Mouse (Mus musculus) G1E (cell line): ENCODE data around the gene Olfr1466. TPM values are rescaled to one million over a fixed set of nuclear protein-coding genes. Genes with fewer than 3 reads are reported as not detected.

ENCODE experiments used
- ATAC-seq: 2 replicates; pipeline ENCODE4 v1.8.0; 2016; ENCODE audit warnings: mild to moderate bottlenecking; ENCODE audit not compliant: insufficient number of reproducible peaks, poor library complexity, low FRiP score, severe bottlenecking; ENCODE audit errors: extremely low read depth
- DNase-seq: peaks from one replicate; pipeline ENCODE4 v3.0.0; 2012; ENCODE audit warnings: low spot score
- H3K27me3 ChIP-seq: 2 replicates; pipeline ENCODE4 v1.6.1; 2012; ENCODE audit warnings: mild to moderate bottlenecking, low read length, inconsistent platforms; ENCODE audit not compliant: insufficient read depth
- H3K36me3 ChIP-seq: replicated peaks from 2 replicates; pipeline ENCODE3; 2012; ENCODE audit warnings: mild to moderate bottlenecking, inconsistent platforms
- H3K4me1 ChIP-seq: 2 replicates; pipeline ENCODE4 v1.6.1; 2012; ENCODE audit warnings: low read depth, low read length, inconsistent platforms, mixed read lengths; ENCODE audit not compliant: insufficient read depth
- H3K4me3 ChIP-seq: 2 replicates; pipeline ENCODE4 v1.5.1; 2012; ENCODE audit warnings: low read depth, mild to moderate bottlenecking, inconsistent platforms, low read length, moderate library complexity, mixed read lengths
- H3K9me3 ChIP-seq: replicated peaks from 2 replicates; pipeline ENCODE4 v1.6.1; 2012; ENCODE audit warnings: inconsistent platforms
- CTCF ChIP-seq: IDR thresholded peaks from 2 replicates; pipeline ENCODE4 v1.5.1; 2012; ENCODE audit warnings: low read depth, low read length, inconsistent platforms, mixed read lengths
- GATA1 ChIP-seq: IDR thresholded peaks from 2 replicates; pipeline ENCODE4 v1.6.1; 2012; ENCODE audit warnings: borderline replicate concordance, low read length, inconsistent platforms, mixed read lengths
- GATA2 ChIP-seq: IDR thresholded peaks from 2 replicates; pipeline ENCODE4 v1.6.1; 2012; ENCODE audit warnings: low read depth, low read length, inconsistent platforms, borderline replicate concordance
- POLR2AphosphoS5 ChIP-seq: IDR thresholded peaks from 2 replicates; pipeline ENCODE4 v1.6.1; 2012; ENCODE audit warnings: low read depth, low read length, inconsistent platforms; ENCODE audit not compliant: insufficient replicate concordance
- TAL1 ChIP-seq: conservative IDR thresholded peaks from 2 replicates; pipeline ENCODE4 v1.6.1; 2012; ENCODE audit warnings: low read depth, low read length, inconsistent platforms, mixed read lengths
- polyA plus RNA-seq: library from polyadenylated mRNA; stranded (reverse); fragments of >175 nt; gene quantifications from 2 replicates; pipeline ENCODE4 v1.2.3, GENCODE M21; 2012
- total RNA-seq, 2 experiments: library from RNA; stranded (forward) in 1 of 2; stranded (reverse) in 1 of 2; fragments of 200-1000 nt in 1 of 2; fragments of >200 nt in 1 of 2; fragmentation: Nextera tagmentation in 1 of 2; gene quantifications; 2 replicates each; pipeline ENCODE4 v1.2.3; 2014 to 2017

The Olfr1466 gene
- total RNA-seq (2014; fragmentation: Nextera tagmentation) (not detected in 2 replicates), total RNA-seq (2017) (0.33 TPM in 1 of 2 replicates, not detected in the other), polyA plus RNA-seq (not detected in 2 replicates)

GRCm38 (mm10) chr19:13338562-13338961 lies at the start of gene Olfr1466:
Olfr1466 (plus strand) TSS chr19:13338862.
- DNase-seq: no peak
- no peak for ATAC-seq
- H3K4me3 ChIP-seq: no peak within 1 kb of the TSS
- H3K4me1 ChIP-seq: no peaks in the 10 kb centered on the region
- no peaks in the 10 kb centered on the region; the same call in 1 of the 2 replicates for H3K9me3 ChIP-seq
- H3K27me3 ChIP-seq: no peaks in the 10 kb centered on the region
- no peaks in the 10 kb centered on the region for H3K36me3 ChIP-seq
- TF ChIP-seq GATA2 (no peak), POLR2AphosphoS5 (no peak), GATA1 (no peak), CTCF (no peak), TAL1 (no peak)

DNA sequence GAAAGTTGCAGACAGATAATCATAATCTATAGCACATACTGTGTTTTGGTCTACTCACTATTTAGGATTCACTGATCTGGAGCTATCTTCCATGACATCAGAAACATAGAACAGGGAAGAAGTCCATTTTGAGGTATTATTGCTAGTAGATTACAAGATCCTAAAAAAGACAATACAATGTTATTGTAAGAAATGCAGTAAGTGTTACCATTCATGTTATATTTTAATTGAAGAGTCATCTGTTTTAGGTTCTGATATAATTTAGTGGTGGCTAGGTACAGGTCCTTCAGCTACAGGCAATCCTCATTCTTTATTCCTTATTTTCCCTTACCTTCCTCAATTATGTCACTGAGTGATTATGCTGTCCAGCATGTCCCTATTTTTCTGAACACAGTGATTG lies 23.2 kb upstream of the Olfr1466 start, which contains the start of gene Olfr1465:
Olfr1465 (minus strand) TSS at position 101 of the 400 bp plus-strand sequence.
- TF ChIP-seq TAL1 (no peak), GATA2 (no peak), CTCF (no peak), GATA1 (no peak), POLR2AphosphoS5 (no peak)
- Histone ChIP-seq H3K36me3 (no peaks in the 10 kb centered on the region), H3K9me3 (no peaks in the 10 kb centered on the region), H3K27me3 (no peaks in the 10 kb centered on the region), H3K4me1 (no peaks in the 10 kb centered on the region), H3K4me3 (no peak within 1 kb of the TSS)
- no peak for ATAC-seq
- no peak for DNase-seq

DNA sequence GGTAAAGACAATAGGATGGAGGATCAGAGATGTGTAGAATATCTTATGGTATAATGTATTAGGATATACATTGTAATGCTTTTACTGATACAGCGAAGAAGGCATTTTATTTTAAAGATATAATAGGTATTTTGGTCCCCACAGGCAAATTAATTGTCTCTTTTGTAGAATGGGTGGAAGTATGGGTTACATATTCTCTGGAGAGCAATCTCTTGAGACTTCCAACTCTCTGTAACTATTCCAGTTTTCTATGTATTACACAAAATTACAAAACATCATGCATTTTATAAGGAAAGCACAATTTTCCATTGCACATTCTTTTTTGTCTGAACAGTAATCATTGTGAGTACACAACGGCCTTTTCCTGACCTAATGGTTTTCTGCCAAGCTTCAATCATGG lies 23.3 kb downstream of the Olfr1466 start, which contains the start of gene Olfr1467:
Olfr1467 (plus strand) TSS at position 301 of the 400 bp plus-strand sequence.
- no peaks in the 10 kb centered on the region for H3K36me3 ChIP-seq
- no peaks in the 10 kb centered on the region for H3K27me3 ChIP-seq
- no peaks in the 10 kb centered on the region for H3K4me1 ChIP-seq
- no peak within 1 kb of the TSS for H3K4me3 ChIP-seq
- H3K9me3 ChIP-seq: no peaks in the 10 kb centered on the region; the same call in 1 of the 2 replicates
- TF ChIP-seq POLR2AphosphoS5 (no peak), GATA1 (no peak), GATA2 (no peak), TAL1 (no peak), CTCF (no peak)
- ATAC-seq (no peak), DNase-seq (no peak)

Other genes with a start within 250 kb of the Olfr1466 start
- not detected in 2 replicates for gene Olfr1457, start 241.0 kb upstream of the Olfr1466 start, total RNA-seq (2014; fragmentation: Nextera tagmentation)
- gene Olfr1457, start 241.0 kb upstream of the Olfr1466 start, total RNA-seq (2017): 0.12 TPM in 1 of 2 replicates, not detected in the other
- gene Olfr1457, start 241.0 kb upstream of the Olfr1466 start, polyA plus RNA-seq: not detected in 2 replicates
- gene Olfr1458, start 232.1 kb upstream of the Olfr1466 start, total RNA-seq (2014; fragmentation: Nextera tagmentation): not detected in 2 replicates
- gene Olfr1458, start 232.1 kb upstream of the Olfr1466 start, total RNA-seq (2017): not detected in 2 replicates
- not detected in 2 replicates for gene Olfr1458, start 232.1 kb upstream of the Olfr1466 start, polyA plus RNA-seq
- not detected in 2 replicates for gene Olfr1459, start 189.3 kb upstream of the Olfr1466 start, total RNA-seq (2014; fragmentation: Nextera tagmentation)
- 0.12 and 0.27 TPM in 2 replicates for gene Olfr1459, start 189.3 kb upstream of the Olfr1466 start, total RNA-seq (2017)
- not detected in 2 replicates for gene Olfr1459, start 189.3 kb upstream of the Olfr1466 start, polyA plus RNA-seq
- gene Olfr1461, start 175.9 kb upstream of the Olfr1466 start, total RNA-seq (2014; fragmentation: Nextera tagmentation): not detected in 2 replicates
- gene Olfr1461, start 175.9 kb upstream of the Olfr1466 start, total RNA-seq (2017): 0.05 TPM in 1 of 2 replicates, not detected in the other
- not detected in 2 replicates for gene Olfr1461, start 175.9 kb upstream of the Olfr1466 start, polyA plus RNA-seq
- gene Olfr1462, start 153.1 kb upstream of the Olfr1466 start, total RNA-seq (2014; fragmentation: Nextera tagmentation): not detected in 2 replicates
- gene Olfr1462, start 153.1 kb upstream of the Olfr1466 start, total RNA-seq (2017): 0.11 and 0.52 TPM in 2 replicates
- gene Olfr1462, start 153.1 kb upstream of the Olfr1466 start, polyA plus RNA-seq: not detected in 2 replicates
- not detected in 2 replicates for gene Olfr1463, start 107.5 kb upstream of the Olfr1466 start, total RNA-seq (2014; fragmentation: Nextera tagmentation)
- 0.35 TPM in 1 of 2 replicates, not detected in the other for gene Olfr1463, start 107.5 kb upstream of the Olfr1466 start, total RNA-seq (2017)
- gene Olfr1463, start 107.5 kb upstream of the Olfr1466 start, polyA plus RNA-seq: not detected in 2 replicates
- not detected in 2 replicates for gene Olfr1465, start 23.3 kb upstream of the Olfr1466 start, total RNA-seq (2014; fragmentation: Nextera tagmentation)
- gene Olfr1465, start 23.3 kb upstream of the Olfr1466 start, total RNA-seq (2017): 0.12 and 0.22 TPM in 2 replicates
- not detected in 2 replicates for gene Olfr1465, start 23.3 kb upstream of the Olfr1466 start, polyA plus RNA-seq
- not detected in 2 replicates for gene Olfr1467, start 23.4 kb downstream of the Olfr1466 start, total RNA-seq (2014; fragmentation: Nextera tagmentation)
- 0.05 and 0.06 TPM in 2 replicates for gene Olfr1467, start 23.4 kb downstream of the Olfr1466 start, total RNA-seq (2017)
- not detected in 2 replicates for gene Olfr1467, start 23.4 kb downstream of the Olfr1466 start, polyA plus RNA-seq
- gene Olfr1469, start 69.0 kb downstream of the Olfr1466 start, total RNA-seq (2014; fragmentation: Nextera tagmentation): not detected in 2 replicates
- gene Olfr1469, start 69.0 kb downstream of the Olfr1466 start, total RNA-seq (2017): 0.16 and 0.17 TPM in 2 replicates
- gene Olfr1469, start 69.0 kb downstream of the Olfr1466 start, polyA plus RNA-seq: not detected in 2 replicates
- not detected in 2 replicates for gene Olfr1471, start 104.5 kb downstream of the Olfr1466 start, total RNA-seq (2014; fragmentation: Nextera tagmentation)
- gene Olfr1471, start 104.5 kb downstream of the Olfr1466 start, total RNA-seq (2017): 0.23 and 0.33 TPM in 2 replicates
- not detected in 2 replicates for gene Olfr1471, start 104.5 kb downstream of the Olfr1466 start, polyA plus RNA-seq
- gene Olfr1472, start 117.2 kb downstream of the Olfr1466 start, total RNA-seq (2014; fragmentation: Nextera tagmentation): not detected in 2 replicates
- not detected in 2 replicates for gene Olfr1472, start 117.2 kb downstream of the Olfr1466 start, total RNA-seq (2017)
- gene Olfr1472, start 117.2 kb downstream of the Olfr1466 start, polyA plus RNA-seq: not detected in 2 replicates
- gene Olfr1474, start 130.7 kb downstream of the Olfr1466 start, total RNA-seq (2014; fragmentation: Nextera tagmentation): not detected in 2 replicates
- gene Olfr1474, start 130.7 kb downstream of the Olfr1466 start, total RNA-seq (2017): 1.1 TPM in 1 of 2 replicates, not detected in the other
- not detected in 2 replicates for gene Olfr1474, start 130.7 kb downstream of the Olfr1466 start, polyA plus RNA-seq
- gene Olfr1475, start 141.3 kb downstream of the Olfr1466 start, total RNA-seq (2014; fragmentation: Nextera tagmentation): not detected in 2 replicates
- gene Olfr1475, start 141.3 kb downstream of the Olfr1466 start, total RNA-seq (2017): 0.12 and 0.22 TPM in 2 replicates
- gene Olfr1475, start 141.3 kb downstream of the Olfr1466 start, polyA plus RNA-seq: not detected in 2 replicates
- gene Olfr1477, start 161.7 kb downstream of the Olfr1466 start, total RNA-seq (2014; fragmentation: Nextera tagmentation): not detected in 2 replicates
- gene Olfr1477, start 161.7 kb downstream of the Olfr1466 start, total RNA-seq (2017): 0.12 TPM in 1 of 2 replicates, not detected in the other
- gene Olfr1477, start 161.7 kb downstream of the Olfr1466 start, polyA plus RNA-seq: not detected in 2 replicates
- gene Olfr1480, start 189.1 kb downstream of the Olfr1466 start, total RNA-seq (2014; fragmentation: Nextera tagmentation): not detected in 2 replicates
- gene Olfr1480, start 189.1 kb downstream of the Olfr1466 start, total RNA-seq (2017): 0.23 TPM in 1 of 2 replicates, not detected in the other
- not detected in 2 replicates for gene Olfr1480, start 189.1 kb downstream of the Olfr1466 start, polyA plus RNA-seq
- not detected in 2 replicates for gene Olfr1484, start 244.6 kb downstream of the Olfr1466 start, total RNA-seq (2014; fragmentation: Nextera tagmentation)
- gene Olfr1484, start 244.6 kb downstream of the Olfr1466 start, total RNA-seq (2017): 0.06 and 0.76 TPM in 2 replicates
- gene Olfr1484, start 244.6 kb downstream of the Olfr1466 start, polyA plus RNA-seq: not detected in 2 replicates